Mouse (Mus musculus) megakaryocyte, embryonic 14.5 days (primary cell): ENCODE measurements around the gene Dgkz.

Experiments used
- FLI1 ChIP-seq: IDR thresholded peaks from 2 replicates; pipeline ENCODE4 v1.6.1; 2012; ENCODE audit warnings: low read length, inconsistent platforms, mixed read lengths
- GATA1 ChIP-seq: IDR thresholded peaks from 3 replicates; pipeline ENCODE4 v1.6.1; 2012; ENCODE audit warnings: mixed read lengths, low read length, inconsistent platforms, borderline replicate concordance

DNA sequence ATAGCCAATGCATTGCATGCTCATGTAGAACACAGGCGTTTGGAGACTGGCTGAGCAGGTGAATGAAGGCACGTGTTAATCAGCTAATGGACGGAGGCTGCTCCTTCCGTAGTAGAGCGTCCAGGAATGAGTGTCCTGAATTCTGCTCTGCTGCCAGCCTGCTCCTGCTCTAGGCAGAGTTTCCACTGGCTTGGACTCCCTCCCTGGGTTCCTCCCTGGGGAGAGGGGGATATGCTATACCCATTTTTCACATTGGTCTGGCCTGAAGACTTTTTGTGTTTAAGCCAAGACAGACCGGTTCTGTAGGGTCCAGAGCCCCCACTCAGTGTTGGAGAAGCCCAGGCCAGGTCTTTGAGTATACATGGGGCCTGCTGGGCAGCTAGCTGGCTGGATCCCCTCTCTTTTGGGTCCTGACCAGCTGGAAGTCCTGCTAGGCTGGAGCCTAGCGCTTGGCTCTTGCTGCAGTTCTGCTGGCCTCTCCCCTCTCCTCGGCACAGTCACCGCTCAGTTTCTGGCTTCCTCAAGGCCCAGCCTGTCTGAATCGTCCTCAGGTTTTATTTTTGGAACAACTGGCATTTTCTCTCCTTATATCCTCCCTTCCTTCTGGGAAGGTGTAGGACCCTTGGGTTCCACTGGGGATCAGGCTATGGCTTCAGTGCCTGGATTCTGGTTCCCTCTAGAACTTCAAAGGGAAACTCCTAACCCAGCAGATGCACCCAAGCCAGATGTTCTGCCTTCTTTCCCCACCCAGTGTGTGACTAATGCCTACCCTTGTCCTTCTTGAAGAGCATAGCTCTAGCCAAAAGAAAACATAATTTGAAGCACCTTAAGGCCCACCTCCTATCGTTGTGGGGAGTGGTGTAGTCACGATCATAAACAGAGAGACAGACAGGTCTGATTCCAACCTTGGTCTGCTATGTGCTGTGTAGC, 36.0 kb upstream of the Dgkz start:
- no peak for TF ChIP-seq GATA1
- TF ChIP-seq FLI1 = no peak
